Mouse (Mus musculus) limb, embryonic 14.5 days (tissue): ENCODE measurements around the gene 1700021F07Rik. TPM values are rescaled to one million over a fixed set of nuclear protein-coding genes. Genes with fewer than 3 reads are reported as not detected.

Experiments used
- ATAC-seq: fragments of 200-750 bp; cut with Nextera tagmentation; 2 replicates; pipeline ENCODE4 v1.8.0; 2017; ENCODE audit warnings: low read depth, moderate number of reproducible peaks, moderate TSS enrichment; ENCODE audit not compliant: low FRiP score
- DNase-seq: peaks from one replicate; pipeline ENCODE4 v3.0.0-alpha.2; 2015; ENCODE audit warnings: low spot score
- H3K27ac ChIP-seq: fragments of 300-500 bp; sonication (generic); replicated peaks from 2 replicates; pipeline ENCODE4 v1.5.1; 2014; ENCODE audit warnings: low read depth, mild to moderate bottlenecking, low read length, moderate library complexity, mixed read lengths
- H3K27me3 ChIP-seq: fragments of 300-500 bp; sonication (generic); 2 replicates; pipeline ENCODE4 v1.6.1; 2014; ENCODE audit warnings: low read length, mixed read lengths; ENCODE audit not compliant: control insufficient read depth, insufficient read depth
- H3K36me3 ChIP-seq: fragments of 300-500 bp; sonication (generic); 2 replicates; pipeline ENCODE4 v1.6.1; 2014; ENCODE audit warnings: mild to moderate bottlenecking, low read length, moderate library complexity, mixed read lengths; ENCODE audit not compliant: control insufficient read depth, insufficient read depth
- H3K4me1 ChIP-seq: fragments of 300-500 bp; sonication (generic); 2 replicates; pipeline ENCODE4 v1.6.1; 2014; ENCODE audit warnings: antibody characterized with exemption, low read length, mixed read lengths; ENCODE audit not compliant: control insufficient read depth, insufficient read depth
- H3K4me2 ChIP-seq: fragments of 300-500 bp; sonication (generic); replicated peaks from 2 replicates; pipeline ENCODE4 v1.6.1; 2014; ENCODE audit warnings: low read depth, mild to moderate bottlenecking, low read length, moderate library complexity; ENCODE audit not compliant: severe bottlenecking
- H3K4me3 ChIP-seq: fragments of 300-500 bp; sonication (generic); replicated peaks from 2 replicates; pipeline ENCODE4 v1.5.1; 2014; ENCODE audit warnings: low read length
- H3K9ac ChIP-seq: fragments of 300-500 bp; sonication (generic); 2 replicates; pipeline ENCODE4 v1.6.1; 2014; ENCODE audit warnings: mild to moderate bottlenecking, low read depth, low read length, moderate library complexity; ENCODE audit not compliant: severe bottlenecking
- H3K9me3 ChIP-seq: fragments of 300-500 bp; sonication (generic); 2 replicates; pipeline ENCODE4 v1.6.1; 2016; ENCODE audit warnings: low read length; ENCODE audit not compliant: control insufficient read depth
- POLR2A ChIP-seq: fragments of 200-500 bp; IDR thresholded peaks from 2 replicates; pipeline ENCODE4 v1.8.0; 2012; ENCODE audit warnings: inconsistent platforms, mild to moderate bottlenecking, moderate library complexity, borderline replicate concordance; ENCODE audit not compliant: insufficient read depth, insufficient read length; ENCODE audit errors: extremely low read depth
- WGBS: fragments of 180-500 bp; shearing (Covaris S2); extraction: QIAGEN DNeasy Blood & Tissue Kit; methylation state at CpG from one replicate; pipeline ENCODE4 v1.1.7; 2014; 5-methylcytosine and 5-hydroxymethylcytosine counted together
- polyA plus RNA-seq, 2 experiments: library from polyadenylated mRNA; depleted of rRNA in 1 of 2; stranded (reverse) in 1 of 2; unstranded in 1 of 2; fragments of >200 nt; fragmentation: Nextera tagmentation in 1 of 2; extraction: Ambion mirVana in 1 of 2; gene quantifications; 2 replicates each; pipeline versions ENCODE4 v1.2.1 to v1.2.3; 2012 to 2014

Gene 1700021F07Rik
- polyA plus RNA-seq, 2 experiments: not detected

DNA sequence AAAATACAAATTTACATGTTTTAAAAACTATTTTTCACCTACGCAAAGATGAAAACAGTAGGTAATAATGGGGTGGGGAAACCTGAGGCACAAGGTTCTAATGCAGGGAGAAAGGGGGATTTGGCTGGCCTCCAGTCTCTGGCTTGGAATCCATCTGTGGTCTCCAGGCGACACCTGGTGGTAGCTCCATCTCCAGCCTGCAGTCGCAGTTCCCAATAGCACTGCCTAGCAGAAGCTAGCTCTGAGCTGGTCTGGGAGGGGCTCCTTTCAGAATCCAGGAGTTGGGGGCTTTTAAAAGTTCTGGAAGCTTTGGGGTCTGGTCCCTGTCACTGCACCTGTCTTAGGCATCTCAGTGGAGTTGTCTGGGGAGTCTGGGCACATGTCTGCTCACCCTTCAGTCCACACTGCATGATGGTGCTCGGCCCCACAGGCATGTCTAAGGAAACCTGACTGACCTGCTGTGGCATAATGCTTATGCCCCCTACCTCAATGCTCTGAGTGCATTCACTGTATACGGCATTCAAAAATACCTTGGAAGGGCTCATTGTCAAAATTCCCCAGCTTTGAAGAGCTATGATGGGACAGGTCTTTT lies 39.6 kb downstream of the 1700021F07Rik start:
- no peak for TF ChIP-seq POLR2A
- H3K9me3 ChIP-seq: no peaks in the 10 kb centered on the region
- no peaks in the 10 kb centered on the region for H3K36me3 ChIP-seq
- peak; percentile 79 for DNase-seq
- H3K9ac ChIP-seq: no peak overlapping the region
- H3K4me1 ChIP-seq: peaks cover 9% of the 10 kb centered on the region
- ATAC-seq: 0 out of 2 replicates have a peak, but pooled peaks have one; percentile 32
- no peak overlapping the region for H3K4me3 ChIP-seq
- 44% methylated on average over 5 of the region's 5 CpGs for WGBS
- no peaks in the 10 kb centered on the region for H3K27me3 ChIP-seq
- H3K4me2 ChIP-seq: no peak overlapping the region
- no peak overlapping the region for H3K27ac ChIP-seq

DNA sequence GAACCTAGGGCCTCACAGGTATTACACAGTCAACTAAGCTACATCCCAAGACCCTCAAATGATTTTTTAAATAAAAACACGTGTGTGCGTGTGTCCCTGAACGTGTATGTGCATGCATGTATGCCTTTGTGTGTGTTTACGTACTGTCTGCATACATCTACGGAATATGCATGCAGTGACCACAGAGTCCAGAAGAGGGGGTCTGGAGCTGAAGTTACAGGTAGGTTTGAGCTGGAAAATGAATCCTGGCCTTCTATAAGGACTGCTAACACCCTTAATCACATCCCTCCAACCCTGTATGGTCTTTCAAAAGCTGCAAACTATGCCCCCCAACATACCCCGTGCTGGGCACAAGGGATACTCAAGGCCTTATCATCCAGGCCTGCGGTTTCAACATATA lies 41.0 kb downstream of the 1700021F07Rik start:
- Histone ChIP-seq H3K9ac (no peak overlapping the region), H3K9me3 (no peaks in the 10 kb centered on the region), H3K36me3 (no peaks in the 10 kb centered on the region), H3K4me1 (peaks cover 9% of the 10 kb centered on the region), H3K4me3 (no peak overlapping the region), H3K27me3 (no peaks in the 10 kb centered on the region), H3K27ac (no peak overlapping the region), H3K4me2 (no peak overlapping the region)
- DNase-seq (peak; percentile 42), ATAC-seq (no peak)
- TF ChIP-seq POLR2A: no peak
- WGBS: 67% methylated on average over 7 of the region's 7 CpGs

DNA sequence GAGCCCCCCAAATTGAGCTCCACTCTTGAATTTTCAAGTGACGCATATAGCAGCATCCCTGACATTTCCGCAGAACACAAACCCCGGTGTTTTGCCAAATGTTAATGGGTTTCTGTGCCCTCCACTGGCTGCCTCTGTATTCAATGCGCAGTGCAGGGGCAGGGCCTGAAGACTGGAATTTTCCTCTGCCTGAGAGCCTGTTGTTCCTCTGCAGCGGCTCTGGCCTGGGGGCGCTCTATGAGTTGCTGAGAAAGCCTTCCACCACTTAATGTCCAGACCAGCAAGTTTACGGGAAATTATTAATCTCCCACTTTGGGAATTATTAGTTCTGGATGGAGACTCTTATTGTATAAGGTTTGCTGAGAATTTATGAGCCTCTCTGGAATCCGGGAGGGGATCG lies 41.8 kb downstream of the 1700021F07Rik start:
- peaks cover 9% of the 10 kb centered on the region for H3K4me1 ChIP-seq
- H3K9ac ChIP-seq: no peak overlapping the region
- H3K36me3 ChIP-seq: no peaks in the 10 kb centered on the region
- no peak for TF ChIP-seq POLR2A
- no peak overlapping the region for H3K4me3 ChIP-seq
- no peaks in the 10 kb centered on the region for H3K27me3 ChIP-seq
- H3K9me3 ChIP-seq: no peaks in the 10 kb centered on the region
- DNase-seq (peak; percentile 51), ATAC-seq (no peak)
- 37% methylated on average over 9 of the region's 9 CpGs for WGBS
- no peak overlapping the region for H3K27ac ChIP-seq
- H3K4me2 ChIP-seq: no peak overlapping the region

Other genes with a start within 250 kb of the 1700021F07Rik start
- 41.0 and 62.3 TPM in 2 replicates for gene Pmepa1, start 246.1 kb upstream of the 1700021F07Rik start, polyA plus RNA-seq (2012; rRNA removed)
- gene Pmepa1, start 246.1 kb upstream of the 1700021F07Rik start, polyA plus RNA-seq (2014; fragmentation: Nextera tagmentation; extraction: Ambion mirVana): 10.2 and 11.6 TPM in 2 replicates
- not detected in 2 replicates for gene Ankrd60, start 55.8 kb downstream of the 1700021F07Rik start, polyA plus RNA-seq (2012; rRNA removed)
- gene Ankrd60, start 55.8 kb downstream of the 1700021F07Rik start, polyA plus RNA-seq (2014; fragmentation: Nextera tagmentation; extraction: Ambion mirVana): not detected in 2 replicates
- 21.7 and 23.9 TPM in 2 replicates for gene Rab22a, start 137.2 kb downstream of the 1700021F07Rik start, polyA plus RNA-seq (2012; rRNA removed)
- gene Rab22a, start 137.2 kb downstream of the 1700021F07Rik start, polyA plus RNA-seq (2014; fragmentation: Nextera tagmentation; extraction: Ambion mirVana): 45.2 and 49.4 TPM in 2 replicates
- gene 1700010B08Rik, start 196.8 kb downstream of the 1700021F07Rik start, polyA plus RNA-seq (2012; rRNA removed): not detected in 2 replicates
- gene 1700010B08Rik, start 196.8 kb downstream of the 1700021F07Rik start, polyA plus RNA-seq (2014; fragmentation: Nextera tagmentation; extraction: Ambion mirVana): not detected in 2 replicates
- gene Vapb, start 214.9 kb downstream of the 1700021F07Rik start, polyA plus RNA-seq (2012; rRNA removed): 20.2 and 37.0 TPM in 2 replicates
- gene Vapb, start 214.9 kb downstream of the 1700021F07Rik start, polyA plus RNA-seq (2014; fragmentation: Nextera tagmentation; extraction: Ambion mirVana): 14.6 and 15.2 TPM in 2 replicates